Mouse (Mus musculus) forebrain, embryonic 14.5 days (tissue): ENCODE results near the gene Txnip. TPM values are rescaled to one million over a fixed set of nuclear protein-coding genes. Genes with fewer than 3 reads are reported as not detected.

ENCODE experiments used
- ATAC-seq: fragments of 200-750 bp; cut with Nextera tagmentation; 2 replicates; pipeline ENCODE4 v1.8.0; 2017; ENCODE audit warnings: mild to moderate bottlenecking, moderate library complexity
- DNase-seq: peaks from one replicate; pipeline ENCODE4 v3.0.0-alpha.2; 2015; ENCODE audit warnings: low spot score
- H3K27ac ChIP-seq: fragments of 300-500 bp; sonication (generic); 2 replicates; pipeline ENCODE4 v1.5.1; 2014; ENCODE audit warnings: low read depth, mild to moderate bottlenecking, control low read depth, low read length, moderate library complexity
- H3K27me3 ChIP-seq: fragments of 300-500 bp; sonication (generic); replicated peaks from 2 replicates; pipeline ENCODE4 v1.6.1; 2014; ENCODE audit warnings: low read length, control low read depth, mixed read lengths; ENCODE audit not compliant: control insufficient read depth, insufficient read depth
- H3K36me3 ChIP-seq: fragments of 300-500 bp; sonication (generic); 2 replicates; pipeline ENCODE4 v1.6.1; 2014; ENCODE audit warnings: low read length, control low read depth; ENCODE audit not compliant: control insufficient read depth, insufficient read depth
- H3K4me1 ChIP-seq: fragments of 300-500 bp; sonication (generic); 2 replicates; pipeline ENCODE4 v1.6.1; 2014; ENCODE audit warnings: antibody characterized with exemption, low read length, control low read depth; ENCODE audit not compliant: control insufficient read depth, insufficient read depth
- H3K4me2 ChIP-seq: fragments of 300-500 bp; sonication (generic); 2 replicates; pipeline ENCODE4 v1.6.1; 2014; ENCODE audit warnings: mild to moderate bottlenecking, control low read depth, low read length
- H3K4me3 ChIP-seq: fragments of 300-500 bp; sonication (generic); 2 replicates; pipeline ENCODE4 v1.5.1; 2014; ENCODE audit warnings: low read depth, low read length, control low read depth
- H3K9ac ChIP-seq: fragments of 300-500 bp; sonication (generic); 2 replicates; pipeline ENCODE4 v1.6.1; 2014; ENCODE audit warnings: mild to moderate bottlenecking, low read length, control low read depth, moderate library complexity
- H3K9me3 ChIP-seq: fragments of 300-500 bp; sonication (generic); replicated peaks from 2 replicates; pipeline ENCODE4 v1.6.1; 2016; ENCODE audit warnings: low read length, control low read depth, mixed read lengths; ENCODE audit not compliant: control insufficient read depth
- WGBS: fragments of 180-500 bp; shearing (Covaris S2); extraction: QIAGEN DNeasy Blood & Tissue Kit; methylation state at CpG from one replicate; pipeline ENCODE4 v1.1.7; 2014; 5-methylcytosine and 5-hydroxymethylcytosine counted together
- polyA plus RNA-seq: library from polyadenylated mRNA; unstranded; fragments of >200 nt; fragmentation: Nextera tagmentation; extraction: Ambion mirVana; gene quantifications from 2 replicates; pipeline ENCODE4 v1.2.1, GENCODE M21; 2014

The Txnip gene
- polyA plus RNA-seq, 1 experiment from 2014 or later, result 79.0 TPM

DNA sequence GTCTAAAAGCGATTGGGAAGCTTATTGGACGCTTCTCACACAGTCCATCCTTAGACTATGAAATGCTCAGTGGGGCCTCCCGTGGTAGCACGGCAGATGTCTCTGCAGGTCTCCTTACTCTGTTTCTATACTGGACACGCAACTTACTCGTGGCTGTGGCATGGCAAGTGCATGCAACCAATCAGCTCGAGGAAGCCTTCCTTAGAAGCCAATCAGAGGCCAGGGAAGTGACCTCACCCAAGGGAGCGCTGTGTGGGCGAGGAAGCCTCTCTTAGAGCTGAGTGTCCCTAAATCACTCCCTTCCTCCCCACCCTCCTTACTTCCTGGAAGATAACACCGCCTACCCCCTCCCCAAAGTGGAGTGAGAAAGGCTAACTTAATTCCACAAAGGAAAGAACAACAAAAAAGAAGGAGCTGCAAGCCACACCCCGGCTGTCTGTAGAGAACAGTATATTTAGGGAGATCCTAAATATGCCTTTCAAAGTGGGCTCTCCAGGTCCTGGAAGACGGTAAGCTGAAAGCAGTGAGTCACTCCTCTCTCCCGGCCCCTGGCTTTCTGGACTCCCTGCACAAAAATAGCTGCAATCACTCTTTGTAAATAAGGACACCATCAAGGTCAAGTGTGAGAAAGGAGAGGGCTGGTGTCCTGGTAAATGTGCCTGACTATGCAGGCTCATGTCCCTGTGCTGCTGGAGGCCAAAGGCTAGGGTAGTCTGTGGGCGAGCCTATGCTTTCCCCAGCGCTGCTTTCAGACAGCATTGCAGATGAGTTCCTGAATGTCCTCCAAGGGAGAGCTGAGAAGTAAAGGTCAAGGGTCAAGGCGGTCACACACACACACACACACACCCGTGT is 19.2 kb downstream of the Txnip start, which contains the start of gene Gm16253:
Gene Gm16253, plus strand, starts transcription at position 295 of the 852 bp plus-strand sequence.
- WGBS, result 41% methylated on average over 17 of the region's 17 CpGs
- Histone ChIP-seq H3K27me3 (no peaks in the 10 kb centered on the region), H3K36me3 (no peaks in the 10 kb centered on the region), H3K4me2 (peak within 1 kb of the TSS; percentile 34), H3K4me1 (peaks cover 4% of the 10 kb centered on the region; the same call in 1 of the 2 replicates), H3K4me3 (peak within 1 kb of the TSS; percentile 4; the same call in 1 of the 2 replicates), H3K27ac (peak within 1 kb of the TSS; percentile 27; the same call in 1 of the 2 replicates), H3K9ac (no peak within 1 kb of the TSS), H3K9me3 (no peaks in the 10 kb centered on the region)
- peak; percentile 83 for ATAC-seq
- DNase-seq, result peak; percentile 87

DNA sequence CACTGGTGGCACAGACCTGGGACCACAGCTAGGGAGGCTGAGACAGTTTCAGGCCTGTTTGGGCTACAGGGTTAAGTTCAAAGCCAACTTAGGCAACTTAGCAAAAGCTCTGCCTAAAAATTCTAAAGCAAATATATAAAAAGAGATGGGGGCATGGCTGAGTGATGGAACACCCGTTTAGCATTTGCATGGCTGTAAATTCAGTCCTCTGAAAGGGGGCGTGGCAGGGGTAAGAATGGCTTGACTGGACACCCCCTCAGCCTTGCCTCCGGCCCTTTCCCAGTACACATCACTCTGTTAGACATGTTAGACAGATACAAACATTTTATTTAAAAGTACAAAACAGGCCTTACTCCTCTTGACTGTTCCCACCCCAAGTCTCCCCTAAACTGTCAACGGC is 19.8 kb downstream of the Txnip start:
- WGBS, result 86% methylated on average over 4 of the region's 4 CpGs
- no peak for DNase-seq
- Histone ChIP-seq H3K4me2 (no peak overlapping the region), H3K9me3 (no peaks in the 10 kb centered on the region), H3K9ac (no peak overlapping the region), H3K4me3 (no peak overlapping the region), H3K27ac (no peak overlapping the region), H3K27me3 (no peaks in the 10 kb centered on the region), H3K36me3 (no peaks in the 10 kb centered on the region), H3K4me1 (peaks cover 4% of the 10 kb centered on the region; the same call in 1 of the 2 replicates)
- no peak for ATAC-seq

DNA sequence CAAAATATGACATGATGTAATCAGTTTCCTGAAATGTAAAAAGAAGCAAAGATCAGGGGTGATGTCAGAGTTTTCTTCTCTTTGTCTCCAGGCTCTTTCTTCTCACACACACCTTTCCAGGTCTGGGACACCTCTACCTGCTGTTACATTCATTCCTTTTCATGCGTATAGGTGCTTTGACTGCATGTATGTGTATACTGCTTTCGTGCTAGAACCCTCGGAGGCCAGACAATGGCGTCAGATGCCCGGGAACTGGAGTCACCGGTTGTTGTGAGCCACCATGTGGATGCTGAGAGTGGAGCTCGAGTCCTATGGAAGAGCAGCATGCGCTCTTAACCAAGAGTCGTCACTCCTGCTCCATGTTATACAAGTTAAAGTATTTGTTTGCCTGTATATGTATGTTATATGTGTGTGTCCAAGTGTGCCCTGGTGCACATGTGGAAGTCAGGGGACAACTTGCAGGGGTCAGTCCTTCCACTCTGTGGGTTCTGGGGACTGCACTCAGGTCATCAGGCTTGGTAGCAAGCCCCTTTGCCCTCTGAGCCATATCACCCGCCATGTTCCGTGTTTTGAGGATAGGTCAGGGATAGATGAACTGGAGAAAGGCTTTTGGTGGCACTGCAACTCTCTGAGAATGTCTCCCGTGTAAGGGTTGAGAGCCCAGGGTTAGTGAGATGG is 20.9 kb downstream of the Txnip start:
- WGBS, result 75% methylated on average over 12 of the region's 12 CpGs

DNA sequence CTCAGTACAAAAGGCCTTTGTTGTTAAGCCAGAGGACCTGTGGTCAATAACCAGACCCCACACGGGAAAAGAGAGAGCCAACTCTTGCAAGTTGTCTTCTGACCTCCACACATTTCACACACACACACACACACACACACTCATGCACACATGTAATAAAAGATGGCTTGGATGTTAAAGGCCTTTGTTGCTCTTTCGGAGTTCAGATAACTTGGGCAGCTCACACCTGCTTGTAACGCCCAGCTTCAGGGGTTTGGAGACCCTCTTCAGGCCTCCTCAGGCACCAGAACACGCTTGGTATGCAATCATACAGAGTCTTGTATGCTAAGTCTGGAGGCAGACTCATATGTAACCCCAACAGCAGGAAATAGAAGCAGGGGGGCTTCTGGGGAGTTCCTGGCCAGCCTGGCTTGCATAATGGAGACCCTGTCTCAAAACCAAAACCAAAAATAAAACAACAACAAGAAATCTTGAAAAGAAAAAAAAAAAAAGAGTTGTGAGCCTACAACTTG is 21.5 kb downstream of the Txnip start:
- no peaks in the 10 kb centered on the region for H3K36me3 ChIP-seq
- H3K4me2 ChIP-seq, result no peak overlapping the region
- H3K4me1 ChIP-seq, result peaks cover 4% of the 10 kb centered on the region; the same call in 1 of the 2 replicates
- H3K27ac ChIP-seq, result no peak overlapping the region
- H3K27me3 ChIP-seq, result no peaks in the 10 kb centered on the region
- ATAC-seq, result no peak
- 84% methylated on average over 4 of the region's 4 CpGs for WGBS
- no peak overlapping the region for H3K4me3 ChIP-seq
- DNase-seq, result no peak
- no peaks in the 10 kb centered on the region for H3K9me3 ChIP-seq
- no peak overlapping the region for H3K9ac ChIP-seq

More for the DNA sequence above, 20.9 kb downstream of the Txnip start:
- DNase-seq (no peak), ATAC-seq (no peak)
- Histone ChIP-seq H3K4me1 (peaks cover 4% of the 10 kb centered on the region; the same call in 1 of the 2 replicates), H3K27ac (no peak overlapping the region), H3K4me2 (no peak overlapping the region), H3K9ac (no peak overlapping the region), H3K36me3 (no peaks in the 10 kb centered on the region), H3K4me3 (no peak overlapping the region), H3K27me3 (no peaks in the 10 kb centered on the region), H3K9me3 (no peaks in the 10 kb centered on the region)

DNA sequence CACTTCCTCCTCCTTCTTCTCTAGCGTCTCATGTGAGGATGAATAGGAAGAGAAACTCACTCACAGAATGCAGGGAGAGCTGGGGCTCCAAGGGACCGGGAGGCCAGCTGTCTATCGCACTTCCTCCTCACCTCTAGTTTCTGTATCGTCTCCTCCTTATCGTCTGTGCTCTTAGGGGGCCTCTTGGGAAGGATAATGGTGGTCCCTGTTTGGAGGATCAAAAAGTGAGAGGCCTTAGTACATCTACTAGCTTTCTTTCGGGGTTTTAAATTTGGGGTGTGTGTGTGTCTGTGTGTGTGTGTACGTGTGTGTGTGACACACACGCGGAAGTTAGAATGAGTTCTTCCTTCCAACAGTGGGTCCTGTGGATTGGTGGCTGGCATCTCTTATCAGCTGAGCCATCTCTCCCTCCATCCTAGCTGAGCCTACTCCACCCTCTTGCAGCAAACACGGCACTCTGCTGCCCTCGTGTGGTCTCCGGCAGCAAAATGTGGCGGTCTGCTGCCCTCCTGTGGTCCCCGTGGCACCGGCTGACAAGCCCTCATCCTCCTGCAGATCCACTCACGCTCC is 22.2 kb downstream of the Txnip start:
- Histone ChIP-seq H3K27ac (no peak overlapping the region), H3K4me3 (peak overlapping the region; percentile 20), H3K36me3 (no peaks in the 10 kb centered on the region), H3K9ac (peak overlapping the region; percentile 60), H3K27me3 (no peaks in the 10 kb centered on the region), H3K4me1 (peaks cover 4% of the 10 kb centered on the region; the same call in 1 of the 2 replicates), H3K9me3 (no peaks in the 10 kb centered on the region), H3K4me2 (peak overlapping the region; percentile 53)
- peak; percentile 94 for DNase-seq
- ATAC-seq, result peak; percentile 87
- WGBS, result 13% methylated on average over 16 of the region's 16 CpGs

DNA sequence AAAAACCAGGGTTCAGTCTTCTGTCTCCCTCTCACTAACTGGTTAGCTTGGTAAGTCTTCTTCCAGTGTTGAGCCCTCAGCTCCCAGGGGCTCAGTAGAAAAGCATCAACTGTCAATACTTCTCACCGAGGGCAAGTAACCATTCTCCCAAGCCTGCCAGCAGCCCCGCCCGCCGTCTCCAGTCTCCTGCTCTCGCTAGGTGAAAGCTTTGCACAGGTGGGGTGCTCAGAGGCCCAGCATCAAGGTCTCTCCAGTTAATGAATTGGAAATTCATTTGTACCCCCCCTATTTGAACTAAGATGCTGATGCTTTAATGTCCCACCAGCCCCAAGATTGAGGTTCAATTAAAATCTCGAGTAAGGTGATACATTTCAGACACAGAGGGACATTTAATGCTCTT is 23.4 kb downstream of the Txnip start:
- no peaks in the 10 kb centered on the region for H3K27me3 ChIP-seq
- ATAC-seq, result no peak
- peaks cover 4% of the 10 kb centered on the region; the same call in 1 of the 2 replicates for H3K4me1 ChIP-seq
- H3K27ac ChIP-seq, result no peak overlapping the region
- no peaks in the 10 kb centered on the region for H3K36me3 ChIP-seq
- H3K9me3 ChIP-seq, result no peaks in the 10 kb centered on the region
- no peak for DNase-seq
- 45% methylated on average over 6 of the region's 6 CpGs for WGBS
- H3K4me2 ChIP-seq, result no peak overlapping the region
- H3K9ac ChIP-seq, result no peak overlapping the region
- no peak overlapping the region for H3K4me3 ChIP-seq

DNA sequence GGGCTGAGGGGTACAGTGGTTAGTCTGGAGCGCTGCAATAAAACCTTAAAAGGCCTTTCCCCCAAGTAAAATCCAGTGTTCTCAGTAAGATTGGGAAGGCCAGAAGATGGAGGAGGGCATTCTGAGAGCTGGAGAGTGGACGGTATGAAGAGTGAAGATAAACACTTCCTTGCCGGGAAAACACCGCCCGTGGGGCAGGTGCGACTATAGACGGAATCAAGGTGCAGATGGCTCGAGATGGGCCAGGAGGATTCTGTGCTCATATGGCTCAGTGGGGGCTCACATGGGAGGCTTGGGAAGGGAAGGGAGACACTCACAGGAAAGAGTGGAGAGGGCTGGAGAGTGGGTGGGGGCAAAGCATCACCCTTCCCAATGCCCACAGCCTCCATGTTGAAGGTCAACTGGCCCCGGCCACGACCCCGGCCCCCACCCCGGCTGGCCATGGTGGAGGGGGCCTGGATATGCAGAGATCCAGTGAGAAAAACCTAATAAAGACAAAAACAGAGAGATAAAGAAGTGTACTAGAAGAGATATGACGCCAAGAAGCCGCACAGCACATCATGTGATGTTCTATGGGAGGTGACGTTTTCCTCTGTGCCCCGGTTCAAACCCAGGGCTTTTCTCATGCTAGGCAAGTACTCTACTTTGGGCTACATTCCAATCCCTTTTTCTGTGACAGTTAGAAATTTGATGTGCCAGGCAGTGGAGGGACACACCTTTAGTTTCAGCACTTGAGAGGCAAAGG is 24.2 kb downstream of the Txnip start:
- DNase-seq, result no peak
- 83% methylated on average over 16 of the region's 16 CpGs for WGBS
- H3K4me2 ChIP-seq, result no peak overlapping the region

DNA sequence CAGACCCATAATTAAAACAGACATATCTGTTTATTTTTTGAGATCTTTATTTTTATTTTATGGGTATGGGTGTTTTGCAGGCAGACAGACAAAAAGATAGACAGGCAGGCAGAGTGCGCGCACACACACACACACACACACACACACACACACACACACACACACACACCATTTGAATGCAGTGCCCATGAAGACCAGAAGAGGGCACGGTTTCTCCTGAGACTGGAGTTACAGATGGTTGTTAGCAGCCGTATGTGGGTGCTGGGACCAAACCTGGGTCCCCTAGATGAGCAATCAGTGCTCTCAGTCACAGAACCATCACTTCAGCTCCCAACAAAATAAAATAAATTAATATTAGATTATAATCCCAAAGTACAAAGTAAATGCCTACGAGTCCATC is 25.6 kb downstream of the Txnip start:
- WGBS, result 87% methylated on average over 5 of the region's 5 CpGs
- Histone ChIP-seq H3K36me3 (no peaks in the 10 kb centered on the region), H3K4me2 (no peak overlapping the region), H3K4me3 (no peak overlapping the region), H3K27ac (no peak overlapping the region), H3K27me3 (no peaks in the 10 kb centered on the region), H3K9me3 (0 out of 2 replicates have a peak, but pooled peaks cover 4% of the 10 kb centered on the region), H3K4me1 (no peaks in the 10 kb centered on the region), H3K9ac (no peak overlapping the region)
- DNase-seq, result no peak
- ATAC-seq, result no peak

More for the DNA sequence above, 24.2 kb downstream of the Txnip start:
- H3K36me3 ChIP-seq, result no peaks in the 10 kb centered on the region
- no peaks in the 10 kb centered on the region; the same call in 1 of the 2 replicates for H3K4me1 ChIP-seq
- H3K9ac ChIP-seq, result no peak overlapping the region
- no peak overlapping the region for H3K27ac ChIP-seq
- ATAC-seq, result no peak
- H3K9me3 ChIP-seq, result no peaks in the 10 kb centered on the region
- H3K27me3 ChIP-seq, result no peaks in the 10 kb centered on the region
- H3K4me3 ChIP-seq, result no peak overlapping the region
